Mouse (Mus musculus): ENCODE measurements around the gene Taldo1.
"Not testable (repeated sequence)": the region's sequence is repeated elsewhere in the genome, so short reads cannot be mapped to it uniquely, and the experiment has no call there.

The Taldo1 gene

DNA sequence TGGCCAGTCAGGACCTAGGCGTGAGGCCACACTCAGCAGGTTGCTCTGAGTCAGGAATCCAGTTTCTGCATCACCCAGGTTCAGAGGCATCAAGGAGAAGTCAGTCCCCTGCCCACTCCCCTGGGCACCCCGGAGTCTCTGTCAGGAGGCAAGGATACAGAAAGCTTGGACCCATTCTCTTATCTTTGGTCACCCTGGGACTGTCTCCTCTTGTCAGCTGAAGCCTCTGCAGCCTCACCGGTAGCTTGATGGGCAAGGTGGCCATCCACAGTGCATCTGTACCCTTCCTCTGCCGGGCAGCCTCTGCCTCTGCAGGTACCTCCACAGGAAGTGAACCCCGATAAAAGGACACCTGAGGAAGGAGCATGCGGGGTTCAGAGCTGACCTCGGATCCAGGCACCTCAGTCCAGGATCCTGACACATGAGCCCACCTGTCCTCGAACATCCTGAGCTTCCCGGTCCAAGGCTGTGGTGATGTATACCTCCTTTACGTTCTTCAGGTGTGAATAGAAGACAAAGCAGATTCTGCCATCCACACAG lies 47.2 kb downstream of the Taldo1 start:
- DNase-seq (ENCODE audit: low spot score in 2 of 2) = no peak

DNA sequence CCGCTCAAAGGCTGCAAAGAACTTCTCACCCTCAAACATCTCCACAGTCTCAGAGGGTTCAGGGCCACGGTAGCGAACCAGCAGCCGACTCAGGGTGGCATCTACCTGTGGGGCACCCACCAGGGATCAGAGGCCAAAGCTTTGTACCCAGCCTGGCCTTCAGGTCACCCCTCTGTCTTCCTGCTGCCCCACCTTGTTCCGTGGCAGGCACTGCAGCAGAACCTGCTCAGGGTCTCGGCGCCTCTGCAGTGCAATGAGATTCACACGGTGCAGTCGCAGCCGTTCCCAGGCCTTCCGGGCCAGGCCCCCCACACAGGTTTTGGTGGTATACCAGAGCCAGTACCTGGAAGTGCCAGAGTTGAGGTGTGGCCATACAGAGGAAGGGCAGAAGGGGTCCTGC lies 47.8 kb downstream of the Taldo1 start:
- no peak for DNase-seq (ENCODE audit: low spot score in 2 of 2)

- no peak for DNase-seq (ENCODE audit: low spot score in 2 of 2)
Observed at GRCm38 (mm10) chr7:141440613-141441012, 48.6 kb downstream of the Taldo1 start.

GRCm38 (mm10) chr7:141441460-141441859 lies 49.5 kb downstream of the Taldo1 start:
- DNase-seq (ENCODE audit: low spot score in 2 of 2) = no peak

DNA sequence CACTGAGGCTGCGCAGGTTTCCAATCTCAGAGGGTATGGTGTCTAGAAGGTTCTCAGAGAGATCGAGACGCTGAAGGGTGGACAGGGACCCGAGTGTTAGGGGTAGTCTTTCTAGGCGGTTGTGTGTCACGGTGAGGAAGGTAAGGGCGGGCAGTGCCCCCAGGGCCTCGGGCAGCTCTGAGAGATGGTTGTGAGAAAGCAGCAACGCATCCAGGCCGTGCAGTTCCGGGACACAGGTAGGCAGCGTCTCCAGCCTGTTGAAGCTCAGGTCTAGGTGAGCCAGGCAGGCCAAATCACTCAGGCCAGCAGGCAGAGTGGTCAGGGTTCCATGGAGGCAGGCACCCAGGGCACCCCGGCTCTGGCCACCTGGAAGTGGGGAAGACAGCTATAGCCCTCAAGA lies 50.2 kb downstream of the Taldo1 start:
- no peak for DNase-seq (ENCODE audit: low spot score in 2 of 2)

DNA sequence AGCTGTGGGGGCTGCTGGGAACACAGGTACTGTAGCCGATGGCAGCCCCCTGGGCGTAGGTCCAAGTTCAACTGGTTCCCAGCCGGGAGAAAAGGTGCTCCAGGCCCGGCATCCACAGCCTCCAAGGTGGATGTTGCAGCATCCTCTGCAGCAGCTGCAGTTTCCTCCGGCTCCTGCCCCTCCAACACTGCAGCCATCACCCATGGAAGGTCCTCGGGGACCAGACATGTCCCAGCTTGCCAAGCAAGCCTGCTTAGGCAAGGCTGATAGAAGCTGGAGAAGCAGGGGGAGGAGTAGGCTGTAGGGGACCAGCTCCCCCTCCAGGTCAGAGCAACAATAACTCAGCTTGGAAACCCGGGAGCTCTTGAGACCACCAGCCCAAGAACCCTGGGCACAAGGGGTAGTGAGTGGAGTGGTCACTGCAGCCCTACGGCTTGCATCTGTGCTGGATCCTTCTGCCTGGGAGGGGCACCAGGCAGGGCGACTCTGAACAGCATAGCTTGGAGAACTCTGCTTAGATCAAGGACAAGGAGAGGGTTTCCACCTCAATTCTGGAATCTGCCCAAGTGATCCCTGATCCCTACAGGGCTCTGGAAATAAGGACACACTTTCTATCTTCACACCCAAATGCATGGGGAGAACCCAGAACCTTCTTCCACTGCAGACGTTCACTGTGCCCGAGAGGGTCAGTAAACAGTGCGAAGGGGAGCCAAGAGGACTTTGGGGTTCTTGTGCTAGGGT lies 51.3 kb downstream of the Taldo1 start:
- DNase-seq (ENCODE audit: low spot score in 2 of 2) = no peak

DNA sequence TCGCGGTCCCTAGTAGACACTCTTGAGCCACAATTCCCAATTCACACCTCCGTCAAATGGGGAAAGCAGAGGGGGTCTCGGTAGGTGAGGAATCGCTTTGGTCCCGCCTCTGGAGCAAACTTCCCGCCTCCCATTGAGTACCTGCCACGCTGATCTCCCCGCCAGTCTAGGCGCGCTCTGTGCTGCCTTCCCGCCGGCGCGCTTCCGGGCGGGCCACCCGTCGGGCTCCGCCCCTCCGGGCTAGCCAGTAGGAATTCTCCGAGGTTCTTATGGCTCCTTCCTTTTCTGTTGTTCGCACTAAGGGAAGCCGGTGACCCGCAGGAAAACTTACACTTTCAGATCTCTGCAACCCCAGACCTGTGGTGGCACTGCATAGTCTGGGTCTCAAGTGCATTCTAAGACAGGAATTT lies 51.8 kb downstream of the Taldo1 start, which contains the start of gene Pidd1:
Gene Pidd1 (minus strand): TSS at position 198 of the 410 bp plus-strand sequence.
- DNase-seq (ENCODE audit: low spot score in 2 of 2) = peak; percentile 58 to 70

GRCm38 (mm10) chr7:141446374-141446773 lies 54.4 kb downstream of the Taldo1 start:
- DNase-seq (ENCODE audit: low spot score in 2 of 2) = not testable (repeated sequence)

DNA sequence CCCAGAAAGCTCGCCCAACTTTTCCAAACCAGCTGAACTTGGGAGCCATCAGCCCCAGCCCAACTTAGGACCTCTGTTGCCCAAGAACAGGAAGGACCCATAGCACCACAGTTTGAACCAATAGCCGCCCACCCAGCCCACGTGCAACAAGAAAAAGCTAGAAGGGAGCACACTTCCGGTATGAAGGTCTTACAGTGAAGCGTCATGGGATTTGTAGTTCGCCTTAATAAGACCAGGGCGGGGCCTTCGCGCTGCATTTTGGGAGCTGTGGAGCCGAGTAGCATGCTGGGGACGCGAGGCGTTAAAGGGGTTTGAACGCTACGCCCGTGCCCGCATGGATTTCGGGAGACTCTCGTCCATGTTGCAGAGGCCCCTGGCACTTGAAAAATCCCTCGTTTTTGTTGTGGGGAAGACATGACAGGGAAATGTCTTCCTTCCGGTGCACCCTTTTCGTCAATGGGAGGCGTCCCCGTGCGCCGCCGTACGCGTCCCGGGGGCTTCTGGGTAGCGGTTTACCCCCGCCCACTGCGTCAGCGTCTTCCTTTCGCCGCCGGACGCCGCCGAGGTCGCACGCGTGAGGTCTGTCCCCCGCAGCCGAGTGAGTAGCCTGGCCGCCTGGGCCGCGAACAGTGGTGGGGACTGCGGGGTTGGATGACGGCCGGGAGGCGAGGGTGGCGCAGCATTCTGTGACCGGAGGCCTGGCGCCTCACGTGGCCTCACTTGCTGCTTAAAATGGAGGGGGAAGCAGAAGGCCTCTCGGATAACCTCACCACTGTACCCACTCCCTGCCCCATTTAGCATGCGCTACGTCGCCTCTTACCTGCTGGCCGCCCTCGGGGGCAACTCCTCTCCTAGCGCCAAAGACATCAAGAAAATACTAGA lies 55.4 kb downstream of the Taldo1 start, which contains the start of gene Rplp2:
Gene Rplp2 (plus strand): TSS at position 261 of the 882 bp plus-strand sequence.
- DNase-seq (ENCODE audit: low spot score in 2 of 2) = peak; percentile 93 to 94

DNA sequence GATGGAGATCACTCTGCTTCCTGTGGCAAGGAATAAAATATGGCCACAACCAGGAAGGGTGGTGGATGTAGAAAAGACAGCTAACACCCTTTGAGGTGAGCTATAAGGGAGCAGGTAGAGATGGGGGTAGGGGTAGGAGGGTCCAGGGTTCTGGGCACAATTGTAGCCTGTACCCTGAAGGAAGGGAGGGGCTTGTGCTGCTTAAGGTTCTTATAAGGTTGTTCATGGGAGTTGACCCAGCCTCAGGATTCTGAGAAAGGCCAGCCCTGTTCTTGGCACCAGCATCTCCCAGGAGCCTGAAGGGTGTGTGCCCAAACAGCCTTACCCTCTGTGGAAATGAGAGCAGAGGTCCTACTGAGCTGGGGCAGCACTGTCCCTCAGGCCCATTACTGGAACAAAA lies 59.9 kb downstream of the Taldo1 start:
- no peak for DNase-seq (ENCODE audit: low spot score in 2 of 2)
